Mouse (Mus musculus) kidney, embryonic 14.5 days (tissue): Measurements from ENCODE around the gene Rnf11. TPM values are rescaled to one million over a fixed set of nuclear protein-coding genes. Genes with fewer than 3 reads are reported as not detected.

Experiments
- ATAC-seq: fragments of 200-750 bp; cut with Nextera tagmentation; 2 replicates; pipeline ENCODE4 v1.8.0; 2017; ENCODE audit warnings: moderate number of reproducible peaks, mild to moderate bottlenecking, moderate TSS enrichment, moderate library complexity; ENCODE audit not compliant: low FRiP score, low TSS enrichment
- H3K27ac ChIP-seq: fragments of 300-500 bp; sonication (generic); 2 replicates; pipeline ENCODE4 v1.5.1; 2014; ENCODE audit warnings: low read depth, mild to moderate bottlenecking, low read length, moderate library complexity, mixed read lengths
- H3K27me3 ChIP-seq: fragments of 300-500 bp; sonication (generic); 2 replicates; pipeline ENCODE4 v1.6.1; 2014; ENCODE audit warnings: mild to moderate bottlenecking, low read length; ENCODE audit not compliant: control insufficient read depth, insufficient read depth
- H3K36me3 ChIP-seq: fragments of 300-500 bp; sonication (generic); 2 replicates; pipeline ENCODE4 v1.6.1; 2014; ENCODE audit warnings: low read length, mixed read lengths; ENCODE audit not compliant: control insufficient read depth, insufficient read depth
- H3K4me1 ChIP-seq: fragments of 300-500 bp; sonication (generic); 2 replicates; pipeline ENCODE4 v1.6.1; 2014; ENCODE audit warnings: low read length, mixed read lengths; ENCODE audit not compliant: control insufficient read depth, insufficient read depth
- H3K4me2 ChIP-seq: fragments of 300-500 bp; sonication (generic); replicated peaks from 2 replicates; pipeline ENCODE4 v1.6.1; 2014; ENCODE audit warnings: low read depth, mild to moderate bottlenecking, low read length
- H3K4me3 ChIP-seq: fragments of 300-500 bp; sonication (generic); 2 replicates; pipeline ENCODE4 v1.5.1; 2014; ENCODE audit warnings: mild to moderate bottlenecking, low read length
- H3K9ac ChIP-seq: fragments of 300-500 bp; sonication (generic); 2 replicates; pipeline ENCODE4 v1.6.1; 2014; ENCODE audit warnings: low read depth, mild to moderate bottlenecking, low read length, moderate library complexity
- H3K9me3 ChIP-seq: fragments of 300-500 bp; sonication (generic); 2 replicates; pipeline ENCODE4 v1.6.1; 2016; ENCODE audit warnings: low read length; ENCODE audit not compliant: control insufficient read depth
- WGBS: fragments of 180-500 bp; shearing (Covaris S2); extraction: QIAGEN DNeasy Blood & Tissue Kit; methylation state at CpG from one replicate; pipeline ENCODE4 v1.1.7; 2014; 5-methylcytosine and 5-hydroxymethylcytosine counted together
- polyA plus RNA-seq: library from polyadenylated mRNA; unstranded; fragments of >200 nt; fragmentation: Nextera tagmentation; extraction: Ambion mirVana; gene quantifications from 2 replicates; pipeline ENCODE4 v1.2.1, GENCODE M21; 2014

The Rnf11 gene
- 31.0 and 44.8 TPM in 2 replicates for polyA plus RNA-seq

GRCm38 (mm10) chr4:109484621-109485020, at the start of gene Rnf11:
Rnf11 (minus strand) TSS chr4:109484728.
- Histone ChIP-seq H3K27me3 (no peaks in the 10 kb centered on the region), H3K9ac (no peak within 1 kb of the TSS), H3K4me2 (no peak within 1 kb of the TSS), H3K36me3 (no peaks in the 10 kb centered on the region), H3K9me3 (no peaks in the 10 kb centered on the region), H3K27ac (no peak within 1 kb of the TSS), H3K4me3 (no peak within 1 kb of the TSS), H3K4me1 (no peaks in the 10 kb centered on the region)
- 82% methylated on average over 3 of the region's 3 CpGs for WGBS
- ATAC-seq: no peak

- H3K9me3 ChIP-seq: no peaks in the 10 kb centered on the region
- H3K9ac ChIP-seq: no peak within 1 kb of the TSS
- 94% methylated on average over 2 of the region's 2 CpGs for WGBS
- no peak for ATAC-seq
- no peaks in the 10 kb centered on the region for H3K27me3 ChIP-seq
- H3K4me2 ChIP-seq: no peak within 1 kb of the TSS
- no peaks in the 10 kb centered on the region for H3K36me3 ChIP-seq
- H3K4me3 ChIP-seq: no peak within 1 kb of the TSS
- no peak within 1 kb of the TSS for H3K27ac ChIP-seq
- H3K4me1 ChIP-seq: no peaks in the 10 kb centered on the region
Observed at GRCm38 (mm10) chr4:109531111-109531510, 46.6 kb upstream of the Rnf11 start, which contains the start of gene 4930522H14Rik. 4930522H14Rik (minus strand) TSS chr4:109531297.

DNA sequence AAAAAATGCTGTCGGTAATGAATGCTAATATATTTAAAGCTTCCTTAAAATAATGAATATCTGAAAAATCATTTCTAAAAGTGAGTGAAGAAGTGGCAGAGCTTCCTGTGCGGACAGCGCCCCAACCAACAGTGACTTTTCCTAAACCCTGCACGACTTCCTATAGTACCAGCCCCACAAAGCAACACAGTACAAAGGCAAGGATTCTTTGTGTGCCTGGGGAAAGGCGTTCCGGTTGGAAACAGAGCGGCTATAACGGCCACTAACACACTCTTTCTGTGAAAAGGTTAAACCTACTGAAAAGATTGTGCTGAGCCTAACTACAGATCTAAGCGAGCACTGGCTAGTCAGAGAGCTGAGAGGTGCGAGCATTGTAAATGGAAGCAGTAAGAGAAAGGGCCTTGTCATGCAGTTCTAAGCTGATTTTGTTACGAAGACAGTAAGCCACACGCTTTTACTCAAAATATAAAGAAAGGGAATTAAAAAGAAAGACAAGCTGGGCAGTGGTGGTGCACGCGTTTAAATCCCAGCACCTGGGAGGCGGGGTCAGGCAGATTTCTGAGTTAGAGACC, 45.8 kb upstream of the Rnf11 start:
- ATAC-seq: no peak
- Histone ChIP-seq H3K36me3 (no peaks in the 10 kb centered on the region), H3K9ac (no peak overlapping the region), H3K27me3 (no peaks in the 10 kb centered on the region), H3K4me3 (no peak overlapping the region), H3K4me2 (no peak overlapping the region), H3K4me1 (no peaks in the 10 kb centered on the region), H3K9me3 (no peaks in the 10 kb centered on the region), H3K27ac (no peak overlapping the region)
- 76% methylated on average over 15 of the region's 15 CpGs for WGBS

DNA sequence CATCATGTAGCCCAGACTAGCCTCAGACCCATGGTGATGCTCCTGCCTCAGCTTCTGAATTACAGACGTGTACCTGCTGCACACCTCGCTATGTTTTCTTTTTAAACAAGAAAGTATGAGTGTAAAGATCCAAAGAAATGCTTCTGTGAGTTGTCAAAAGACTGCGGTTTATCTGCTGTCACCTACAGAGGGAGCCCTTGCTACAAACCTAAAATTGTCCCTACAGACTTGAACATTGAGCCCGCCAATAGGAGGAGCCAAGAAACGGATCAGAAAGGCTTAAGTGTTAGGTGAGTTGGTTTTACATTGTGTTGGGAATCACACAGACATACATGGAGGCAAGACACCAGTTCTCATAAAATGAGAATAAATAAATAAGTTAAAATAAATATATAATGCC, 20.4 kb upstream of the Rnf11 start:
- Histone ChIP-seq H3K9me3 (no peaks in the 10 kb centered on the region), H3K4me3 (no peak overlapping the region), H3K4me1 (no peaks in the 10 kb centered on the region), H3K27ac (no peak overlapping the region), H3K4me2 (no peak overlapping the region), H3K27me3 (no peaks in the 10 kb centered on the region), H3K9ac (no peak overlapping the region), H3K36me3 (no peaks in the 10 kb centered on the region)
- peak; percentile 73 for ATAC-seq
- 4% methylated on average over 5 of the region's 5 CpGs for whole genome bisulfite sequencing

DNA sequence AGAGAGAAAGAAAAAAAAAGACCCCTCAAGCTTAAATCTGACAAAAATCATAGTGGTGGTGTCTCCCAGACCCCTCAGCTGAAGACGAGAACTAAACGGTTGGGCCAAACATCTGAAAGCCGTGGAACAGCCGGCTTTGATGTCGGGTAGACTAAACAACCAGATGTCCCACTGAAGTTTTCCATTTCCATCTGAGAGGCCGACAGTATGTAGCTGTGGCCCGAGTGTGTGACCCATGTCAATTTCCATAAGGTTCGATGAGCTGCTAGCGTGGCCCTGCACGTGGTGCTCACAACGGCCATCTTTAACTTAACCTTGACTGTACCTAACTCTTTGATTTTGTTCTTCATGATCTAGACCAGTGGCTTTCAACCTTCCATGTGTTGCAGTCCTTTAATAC, 13.9 kb upstream of the Rnf11 start:
- no peaks in the 10 kb centered on the region for H3K4me1 ChIP-seq
- no peak overlapping the region for H3K9ac ChIP-seq
- H3K9me3 ChIP-seq: no peaks in the 10 kb centered on the region
- H3K4me2 ChIP-seq: no peak overlapping the region
- no peaks in the 10 kb centered on the region for H3K27me3 ChIP-seq
- 80% methylated on average over 11 of the region's 11 CpGs for WGBS
- H3K27ac ChIP-seq: no peak overlapping the region
- no peaks in the 10 kb centered on the region for H3K36me3 ChIP-seq
- ATAC-seq: no peak
- H3K4me3 ChIP-seq: no peak overlapping the region

DNA sequence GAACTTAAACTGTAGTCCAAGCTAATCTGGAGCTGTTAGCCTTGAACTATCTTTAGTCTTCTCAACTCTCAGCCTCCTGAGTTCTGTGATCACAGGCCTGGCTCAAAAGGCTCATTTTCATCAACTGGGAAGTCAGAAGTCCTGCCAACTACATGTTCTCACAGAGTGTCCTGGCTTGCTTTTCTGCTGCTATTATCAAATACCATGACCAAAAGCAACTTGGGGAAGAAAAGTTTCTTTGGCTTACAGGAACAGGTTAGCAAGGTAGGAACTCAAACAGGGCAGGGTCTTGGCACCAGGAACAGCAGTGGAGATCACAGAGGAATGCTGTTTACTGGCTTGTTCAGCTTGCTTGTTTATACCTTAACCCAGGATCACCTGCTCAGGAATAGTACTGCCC, 9.1 kb upstream of the Rnf11 start:
- H3K4me1 ChIP-seq: no peaks in the 10 kb centered on the region
- no peak overlapping the region for H3K9ac ChIP-seq
- no peak for ATAC-seq
- H3K4me2 ChIP-seq: no peak overlapping the region
- H3K27me3 ChIP-seq: no peaks in the 10 kb centered on the region
- no peaks in the 10 kb centered on the region for H3K9me3 ChIP-seq
- no peaks in the 10 kb centered on the region for H3K36me3 ChIP-seq
- no peak overlapping the region for H3K27ac ChIP-seq
- no peak overlapping the region for H3K4me3 ChIP-seq

DNA sequence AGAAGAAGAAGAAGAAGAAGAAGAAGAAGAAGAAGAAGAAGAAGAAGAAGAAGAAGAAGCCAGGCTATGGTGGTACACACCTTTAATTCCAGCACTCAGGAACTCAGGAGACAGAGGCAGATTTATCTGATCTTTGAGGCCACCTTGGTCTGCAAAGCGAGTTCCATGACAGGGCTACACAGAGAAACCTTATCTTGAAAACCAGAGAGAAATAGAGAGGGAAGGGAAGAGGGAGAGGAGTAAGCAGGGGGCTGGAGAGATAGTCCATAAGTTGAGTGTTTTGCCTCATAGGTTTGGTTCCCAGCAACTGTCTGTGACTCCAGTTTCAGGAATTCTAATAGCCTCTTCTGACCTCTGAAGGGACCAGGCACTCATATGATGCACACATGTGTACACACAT, 4.3 kb upstream of the Rnf11 start:
- WGBS: 76% methylated on average over 1 of the region's 1 CpGs

DNA sequence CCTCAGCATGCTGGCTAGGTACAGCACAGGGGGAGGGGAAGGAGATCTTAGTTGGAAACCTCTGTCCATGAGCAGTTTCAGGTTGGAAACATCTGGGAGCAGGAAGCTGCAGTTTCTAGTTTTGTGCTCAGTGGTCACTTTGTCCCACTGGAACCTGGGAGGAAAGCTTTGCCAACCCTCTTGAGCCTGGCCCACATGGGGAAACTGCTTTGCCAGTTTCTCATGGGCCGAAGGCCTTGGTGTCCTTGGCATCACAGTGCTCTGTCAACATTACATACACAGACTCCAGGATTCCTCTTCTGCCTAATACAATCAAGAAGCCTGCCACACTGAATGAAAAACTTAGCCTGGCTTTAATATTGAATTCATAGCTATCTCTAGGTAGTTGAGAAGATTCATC, 1.8 kb downstream of the Rnf11 start:
- no peaks in the 10 kb centered on the region for H3K4me1 ChIP-seq
- ATAC-seq: no peak
- H3K4me3 ChIP-seq: no peak overlapping the region
- WGBS: 79% methylated on average over 1 of the region's 1 CpGs
- no peaks in the 10 kb centered on the region for H3K27me3 ChIP-seq
- no peak overlapping the region for H3K27ac ChIP-seq
- no peak overlapping the region for H3K4me2 ChIP-seq
- no peaks in the 10 kb centered on the region for H3K36me3 ChIP-seq
- no peak overlapping the region for H3K9ac ChIP-seq
- H3K9me3 ChIP-seq: no peaks in the 10 kb centered on the region

More for the DNA sequence above, 4.3 kb upstream of the Rnf11 start:
- H3K9me3 ChIP-seq: no peaks in the 10 kb centered on the region
- no peak overlapping the region for H3K4me3 ChIP-seq
- ATAC-seq: no peak
- no peaks in the 10 kb centered on the region for H3K4me1 ChIP-seq
- no peaks in the 10 kb centered on the region for H3K27me3 ChIP-seq
- no peak overlapping the region for H3K9ac ChIP-seq
- H3K36me3 ChIP-seq: no peaks in the 10 kb centered on the region
- H3K27ac ChIP-seq: no peak overlapping the region
- no peak overlapping the region for H3K4me2 ChIP-seq

DNA sequence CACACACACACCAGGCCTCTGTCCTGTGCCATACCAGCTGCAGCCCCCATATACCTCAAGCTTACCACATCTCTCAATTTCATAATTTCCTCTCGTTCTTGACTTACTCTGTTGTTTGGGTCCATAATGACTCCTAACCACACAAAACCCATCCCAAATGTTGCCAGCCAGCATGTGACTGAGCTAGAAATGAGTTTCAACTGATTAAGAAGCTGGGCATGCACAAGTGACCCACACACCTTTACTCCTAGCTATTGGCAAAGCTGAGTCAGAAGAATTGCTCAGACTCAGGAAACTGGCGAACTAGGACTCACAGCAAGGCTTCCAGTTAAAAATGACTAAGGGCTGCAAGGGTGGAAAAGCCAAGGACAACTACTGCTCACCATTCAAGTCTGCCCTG, 3.1 kb downstream of the Rnf11 start:
- Histone ChIP-seq H3K4me2 (no peak overlapping the region), H3K4me3 (no peak overlapping the region), H3K4me1 (no peaks in the 10 kb centered on the region), H3K36me3 (no peaks in the 10 kb centered on the region), H3K9me3 (no peaks in the 10 kb centered on the region), H3K27me3 (no peaks in the 10 kb centered on the region), H3K9ac (no peak overlapping the region), H3K27ac (no peak overlapping the region)
- ATAC-seq: no peak
- 76% methylated on average over 2 of the region's 2 CpGs for WGBS
